Mouse (Mus musculus) kidney, adult 2 months (tissue): ENCODE results near the gene Qrich2.

Source experiments
- CTCF ChIP-seq: fragments of 200-500 bp; conservative IDR thresholded peaks from 2 replicates; pipeline ENCODE4 v1.5.1; 2011; ENCODE audit warnings: low read depth, mild to moderate bottlenecking, control low read depth, low read length, moderate library complexity, mixed read lengths; ENCODE audit not compliant: insufficient read depth, insufficient read length
- POLR2A ChIP-seq: fragments of 200-500 bp; IDR thresholded peaks from one replicate; pipeline ENCODE4 v1.6.1; 2011; ENCODE audit warnings: low read depth, low read length, control low read depth

DNA sequence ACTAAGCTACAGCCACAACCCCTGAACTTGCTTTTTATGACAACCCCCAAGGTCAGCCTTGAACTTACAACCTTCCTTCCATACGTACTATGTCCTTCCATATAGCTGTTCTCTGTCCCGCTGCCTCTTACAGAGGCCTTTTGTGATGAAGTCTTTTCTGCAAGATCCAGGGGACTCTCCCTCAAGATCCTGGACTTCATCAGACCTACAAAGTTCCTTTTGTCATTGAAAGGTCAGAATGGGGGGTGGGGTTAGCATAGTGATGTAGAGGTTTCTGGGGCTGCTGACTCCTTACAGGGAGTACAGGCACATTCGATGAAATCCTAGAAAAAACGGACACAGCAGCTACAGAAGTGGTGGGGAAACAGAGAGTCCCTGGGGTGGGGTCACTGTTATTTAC lies 6.3 kb downstream of the Qrich2 start:
- no peak for TF ChIP-seq CTCF
- no peak for TF ChIP-seq POLR2A
